Mouse (Mus musculus) intestine, postnatal 0 days (tissue): Measurements from ENCODE around the gene Mast4. TPM values are rescaled to one million over a fixed set of nuclear protein-coding genes. Genes with fewer than 3 reads are reported as not detected.

ENCODE experiments used
- ATAC-seq: fragments of 200-750 bp; cut with Nextera tagmentation; 2 replicates; pipeline ENCODE4 v1.8.0; 2017; ENCODE audit warnings: mild to moderate bottlenecking, moderate TSS enrichment, moderate library complexity
- H3K27ac ChIP-seq: fragments of 300-500 bp; sonication (generic); 2 replicates; pipeline ENCODE4 v1.5.1; 2014; ENCODE audit warnings: mild to moderate bottlenecking, low read depth, low read length, moderate library complexity
- H3K27me3 ChIP-seq: fragments of 300-500 bp; sonication (generic); replicated peaks from 2 replicates; pipeline ENCODE4 v1.6.1; 2014; ENCODE audit warnings: low read length, mixed read lengths; ENCODE audit not compliant: control insufficient read depth, insufficient read depth
- H3K36me3 ChIP-seq: fragments of 300-500 bp; sonication (generic); 2 replicates; pipeline ENCODE4 v1.6.1; 2014; ENCODE audit warnings: mild to moderate bottlenecking, moderate library complexity; ENCODE audit not compliant: control insufficient read depth, insufficient read depth
- H3K4me1 ChIP-seq: fragments of 300-500 bp; sonication (generic); replicated peaks from 2 replicates; pipeline ENCODE4 v1.6.1; 2014; ENCODE audit warnings: antibody characterized with exemption, low read length, mixed read lengths; ENCODE audit not compliant: control insufficient read depth, insufficient read depth
- H3K4me2 ChIP-seq: fragments of 300-500 bp; sonication (generic); replicated peaks from 2 replicates; pipeline ENCODE4 v1.6.1; 2014; ENCODE audit warnings: low read depth, mild to moderate bottlenecking, moderate library complexity
- H3K4me3 ChIP-seq: fragments of 300-500 bp; sonication (generic); 2 replicates; pipeline ENCODE4 v1.5.1; 2014; ENCODE audit warnings: low read depth, low read length
- H3K9ac ChIP-seq: fragments of 300-500 bp; sonication (generic); 2 replicates; pipeline ENCODE4 v1.6.1; 2014; ENCODE audit warnings: mild to moderate bottlenecking, low read depth, low read length
- H3K9me3 ChIP-seq: fragments of 300-500 bp; sonication (generic); 2 replicates; pipeline ENCODE4 v1.6.1; 2016; ENCODE audit warnings: mixed run types; ENCODE audit not compliant: control insufficient read depth
- CTCF ChIP-seq: sonication (generic); IDR thresholded peaks from 2 replicates; pipeline ENCODE4 v1.5.1; 2016; ENCODE audit warnings: low read depth, mild to moderate bottlenecking, control low read depth, antibody characterized with exemption, moderate library complexity
- WGBS: fragments of 180-500 bp; shearing (Covaris S2); extraction: QIAGEN DNeasy Blood & Tissue Kit; methylation state at CpG from one replicate; pipeline ENCODE4 v1.1.7; 2014; 5-methylcytosine and 5-hydroxymethylcytosine counted together
- polyA plus RNA-seq: library from polyadenylated mRNA; unstranded; fragments of >200 nt; fragmentation: Nextera tagmentation; extraction: Ambion mirVana; gene quantifications from 2 replicates; pipeline ENCODE4 v1.2.1, GENCODE M21; 2015

The Mast4 gene
- polyA plus RNA-seq, 1 experiment from 2014 or later = 6.1 TPM

DNA sequence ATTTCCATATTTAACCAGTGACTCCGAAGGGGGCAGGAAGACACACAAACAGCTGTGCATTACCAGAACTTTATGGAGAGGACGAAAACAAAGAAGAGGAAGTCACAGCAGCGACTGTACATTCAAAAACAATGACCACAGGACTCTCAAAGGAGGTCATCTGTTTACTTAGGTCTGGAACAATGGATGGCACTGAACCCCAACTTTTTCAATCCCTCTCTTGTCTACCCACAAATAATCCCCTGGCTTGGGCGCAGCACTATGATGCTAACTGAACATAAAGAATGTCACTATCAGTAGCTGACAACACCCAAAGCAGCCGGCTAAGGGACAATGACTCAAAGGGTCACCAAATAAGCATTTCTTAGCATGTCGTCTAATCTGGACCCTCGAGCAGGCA, 238.8 kb downstream of the Mast4 start:
- Histone ChIP-seq H3K4me2 (no peak overlapping the region), H3K27ac (no peak overlapping the region), H3K9me3 (no peaks in the 10 kb centered on the region), H3K36me3 (no peaks in the 10 kb centered on the region), H3K9ac (no peak overlapping the region), H3K4me1 (no peaks in the 10 kb centered on the region), H3K4me3 (no peak overlapping the region), H3K27me3 (peaks cover 8% of the 10 kb centered on the region; the same call in 1 of the 2 replicates)
- TF ChIP-seq CTCF = no peak
- 66% methylated on average over 7 of the region's 7 CpGs for WGBS
- no peak for ATAC-seq

- Histone ChIP-seq H3K4me3 (no peak overlapping the region), H3K27ac (no peak overlapping the region), H3K4me2 (no peak overlapping the region), H3K36me3 (no peaks in the 10 kb centered on the region), H3K9ac (no peak overlapping the region), H3K27me3 (peaks cover 8% of the 10 kb centered on the region; the same call in 1 of the 2 replicates), H3K4me1 (no peaks in the 10 kb centered on the region), H3K9me3 (no peaks in the 10 kb centered on the region)
- peak; percentile 29; the same call in 1 of the 2 replicates for TF ChIP-seq CTCF
- no peak for ATAC-seq
- 72% methylated on average over 5 of the region's 5 CpGs for WGBS
Measured at GRCm38 (mm10) chr13:103094595-103094994, 239.7 kb downstream of the Mast4 start.

GRCm38 (mm10) chr13:103093713-103094112, 240.6 kb downstream of the Mast4 start:
- 44% methylated on average over 1 of the region's 1 CpGs for WGBS
- Histone ChIP-seq H3K4me3 (no peak overlapping the region), H3K4me2 (no peak overlapping the region), H3K27me3 (peaks cover 8% of the 10 kb centered on the region; the same call in 1 of the 2 replicates), H3K9ac (no peak overlapping the region), H3K27ac (no peak overlapping the region), H3K9me3 (no peaks in the 10 kb centered on the region), H3K4me1 (no peaks in the 10 kb centered on the region), H3K36me3 (no peaks in the 10 kb centered on the region)
- no peak for TF ChIP-seq CTCF
- ATAC-seq = no peak

- Histone ChIP-seq H3K27me3 (no peaks in the 10 kb centered on the region), H3K9ac (no peak overlapping the region), H3K27ac (no peak overlapping the region), H3K4me3 (no peak overlapping the region), H3K9me3 (no peaks in the 10 kb centered on the region), H3K4me1 (no peaks in the 10 kb centered on the region), H3K36me3 (no peaks in the 10 kb centered on the region), H3K4me2 (no peak overlapping the region)
- no peak; the same call in 1 of the 2 replicates for ATAC-seq
- 57% methylated on average over 15 of the region's 15 CpGs for WGBS
- no peak for TF ChIP-seq CTCF
Measured at GRCm38 (mm10) chr13:103085540-103086121, 248.7 kb downstream of the Mast4 start.

DNA sequence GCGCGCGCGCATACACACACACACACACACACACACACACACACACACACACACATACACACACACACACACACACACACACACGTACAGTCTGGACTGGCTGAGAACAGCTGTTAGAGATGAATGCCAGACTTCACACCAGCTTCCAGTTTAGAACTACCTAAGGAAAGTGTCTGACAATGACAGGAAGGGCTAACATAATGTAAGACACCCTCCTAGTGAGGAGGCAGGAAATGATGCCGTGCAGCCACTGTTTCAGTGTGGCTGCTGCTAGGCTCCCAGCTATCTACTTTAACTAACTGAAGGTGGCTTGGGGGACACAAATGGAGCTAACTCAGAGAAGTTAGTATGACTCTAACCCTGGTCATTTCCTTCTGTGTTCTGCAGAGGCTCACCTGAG, 251.4 kb downstream of the Mast4 start:
- Histone ChIP-seq H3K4me3 (no peak overlapping the region), H3K4me2 (no peak overlapping the region), H3K27me3 (no peaks in the 10 kb centered on the region), H3K4me1 (no peaks in the 10 kb centered on the region), H3K9me3 (no peaks in the 10 kb centered on the region), H3K27ac (no peak overlapping the region), H3K9ac (no peak overlapping the region), H3K36me3 (no peaks in the 10 kb centered on the region)
- TF ChIP-seq CTCF = no peak
- WGBS = 53% methylated on average over 2 of the region's 6 CpGs
- no peak for ATAC-seq

GRCm38 (mm10) chr13:103079806-103080205, 254.5 kb downstream of the Mast4 start:
- no peak for TF ChIP-seq CTCF
- no peaks in the 10 kb centered on the region for H3K9me3 ChIP-seq
- 69% methylated on average over 4 of the region's 4 CpGs for WGBS

DNA sequence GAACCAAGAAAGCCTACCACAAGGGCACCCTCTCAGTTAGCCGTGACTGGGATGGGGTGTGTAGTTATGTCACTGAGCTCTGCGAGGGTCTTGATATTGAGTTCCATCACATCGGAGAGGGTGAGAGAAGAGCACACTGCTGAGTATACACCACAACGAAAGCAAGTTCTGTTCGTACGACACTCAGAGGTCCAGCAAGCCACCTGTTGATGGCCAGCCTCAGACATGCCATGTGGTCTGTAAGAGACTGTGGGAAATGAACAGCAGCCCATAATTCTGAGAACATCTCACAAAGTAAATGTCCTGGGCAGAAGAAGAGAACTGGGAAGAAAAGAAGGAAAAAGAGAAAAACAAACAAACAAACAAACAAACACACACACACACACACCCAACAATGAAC, 255.5 kb downstream of the Mast4 start:
- Histone ChIP-seq H3K4me3 (no peak overlapping the region), H3K4me1 (no peaks in the 10 kb centered on the region), H3K36me3 (no peaks in the 10 kb centered on the region), H3K9ac (no peak overlapping the region), H3K4me2 (no peak overlapping the region), H3K9me3 (no peaks in the 10 kb centered on the region), H3K27ac (no peak overlapping the region), H3K27me3 (no peaks in the 10 kb centered on the region)
- ATAC-seq = no peak
- WGBS = 95% methylated on average over 6 of the region's 6 CpGs
- TF ChIP-seq CTCF = no peak

More at GRCm38 (mm10) chr13:103079806-103080205, 254.5 kb downstream of the Mast4 start:
- Histone ChIP-seq H3K36me3 (no peaks in the 10 kb centered on the region), H3K4me1 (no peaks in the 10 kb centered on the region), H3K9ac (no peak overlapping the region), H3K27me3 (no peaks in the 10 kb centered on the region), H3K4me2 (no peak overlapping the region), H3K4me3 (no peak overlapping the region), H3K27ac (no peak overlapping the region)
- no peak for ATAC-seq
